Mouse (Mus musculus): ENCODE measurements around the gene Col15a1. TPM values are rescaled to one million over a fixed set of nuclear protein-coding genes. Genes with fewer than 3 reads are reported as not detected.

Col15a1 gene
- polyA plus RNA-seq, 1 experiment = 1.6 TPM

DNA sequence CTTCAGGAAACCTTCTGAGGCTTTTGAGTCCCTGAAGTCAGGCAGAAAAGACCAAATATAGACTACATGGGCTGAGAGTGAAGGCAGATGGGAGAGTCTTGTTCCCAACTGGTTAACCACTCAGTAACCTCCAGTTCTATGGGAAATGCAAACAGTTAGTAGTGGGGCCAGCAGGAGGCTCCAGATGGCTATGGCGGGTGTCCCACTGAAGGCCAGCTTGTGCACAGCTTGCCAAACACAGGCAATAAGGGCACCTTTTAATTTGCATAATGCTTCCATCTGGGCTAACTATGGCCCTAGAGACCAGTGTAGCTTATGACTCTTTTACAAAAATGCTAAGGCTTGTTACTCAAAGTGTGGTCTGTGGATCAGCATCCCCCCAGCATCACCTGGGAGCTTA, 83.1 kb downstream of the Col15a1 start:
- H3K36me3 ChIP-seq (ENCODE audit: control insufficient read depth, insufficient read depth, low read length, poor library complexity, severe bottlenecking) = no peaks in the 10 kb centered on the region
- TF ChIP-seq POLR2A (IDR thresholded peaks at IDR 0.05; ENCODE audit: insufficient read depth, low read length) (no peak), CTCF (IDR thresholded peaks at IDR 0.05; ENCODE audit: low read depth, low read length) (no peak), EP300 (IDR thresholded peaks at IDR 0.05; ENCODE audit: insufficient read depth, low read depth, low read length) (no peak)
- H3K4me1 ChIP-seq (ENCODE audit: control insufficient read depth, insufficient read depth, low read length) = no peaks in the 10 kb centered on the region
- H3K9me3 ChIP-seq (replicated peaks; ENCODE audit: control insufficient read depth, insufficient read depth, low read length, poor library complexity, severe bottlenecking) = no peaks in the 10 kb centered on the region
- H3K4me3 ChIP-seq (ENCODE audit: low read depth, low read length) = no peak overlapping the region
- no peak overlapping the region for H3K27ac ChIP-seq (ENCODE audit: insufficient read depth, low read length)
- no peak overlapping the region for H3K9ac ChIP-seq (ENCODE audit: low read depth, poor library complexity, severe bottlenecking)
- no peaks in the 10 kb centered on the region for H3K27me3 ChIP-seq (ENCODE audit: control insufficient read depth, insufficient read depth, low read length, poor library complexity, severe bottlenecking)

GRCm38 (mm10) chr4:47292956-47293355, 85.0 kb downstream of the Col15a1 start:
- no peak for TF ChIP-seq POLR2A (IDR thresholded peaks at IDR 0.05; ENCODE audit: insufficient read depth, low read length)
- no peak for TF ChIP-seq CTCF (IDR thresholded peaks at IDR 0.05; ENCODE audit: low read depth, low read length)
- no peak for TF ChIP-seq EP300 (IDR thresholded peaks at IDR 0.05; ENCODE audit: insufficient read depth, low read depth, low read length)
- Histone ChIP-seq H3K36me3 (ENCODE audit: control insufficient read depth, insufficient read depth, low read length, poor library complexity, severe bottlenecking) (no peaks in the 10 kb centered on the region), H3K9me3 (replicated peaks; ENCODE audit: control insufficient read depth, insufficient read depth, low read length, poor library complexity, severe bottlenecking) (no peaks in the 10 kb centered on the region), H3K27me3 (ENCODE audit: control insufficient read depth, insufficient read depth, low read length, poor library complexity, severe bottlenecking) (no peaks in the 10 kb centered on the region), H3K4me1 (ENCODE audit: control insufficient read depth, insufficient read depth, low read length) (no peaks in the 10 kb centered on the region), H3K9ac (ENCODE audit: low read depth, poor library complexity, severe bottlenecking) (no peak overlapping the region), H3K4me3 (ENCODE audit: low read depth, low read length) (no peak overlapping the region), H3K27ac (ENCODE audit: insufficient read depth, low read length) (no peak overlapping the region)

GRCm38 (mm10) chr4:47293771-47294543, 86.0 kb downstream of the Col15a1 start:
- no peak for TF ChIP-seq POLR2A (IDR thresholded peaks at IDR 0.05; ENCODE audit: insufficient read depth, low read length)
- TF ChIP-seq CTCF (IDR thresholded peaks at IDR 0.05; ENCODE audit: low read depth, low read length) = no peak
- TF ChIP-seq EP300 (IDR thresholded peaks at IDR 0.05; ENCODE audit: insufficient read depth, low read depth, low read length) = no peak
- no peaks in the 10 kb centered on the region for H3K4me1 ChIP-seq (ENCODE audit: control insufficient read depth, insufficient read depth, low read length)
- H3K9me3 ChIP-seq (replicated peaks; ENCODE audit: control insufficient read depth, insufficient read depth, low read length, poor library complexity, severe bottlenecking) = peaks cover 2% of the 10 kb centered on the region
- no peak overlapping the region for H3K9ac ChIP-seq (ENCODE audit: low read depth, poor library complexity, severe bottlenecking)
- H3K27ac ChIP-seq (ENCODE audit: insufficient read depth, low read length) = no peak overlapping the region
- no peaks in the 10 kb centered on the region for H3K27me3 ChIP-seq (ENCODE audit: control insufficient read depth, insufficient read depth, low read length, poor library complexity, severe bottlenecking)
- no peaks in the 10 kb centered on the region for H3K36me3 ChIP-seq (ENCODE audit: control insufficient read depth, insufficient read depth, low read length, poor library complexity, severe bottlenecking)
- no peak overlapping the region for H3K4me3 ChIP-seq (ENCODE audit: low read depth, low read length)

GRCm38 (mm10) chr4:47294544-47295070, 86.6 kb downstream of the Col15a1 start:
- no peaks in the 10 kb centered on the region for H3K4me1 ChIP-seq (ENCODE audit: control insufficient read depth, insufficient read depth, low read length)
- no peak overlapping the region for H3K9ac ChIP-seq (ENCODE audit: low read depth, poor library complexity, severe bottlenecking)
- H3K27me3 ChIP-seq (ENCODE audit: control insufficient read depth, insufficient read depth, low read length, poor library complexity, severe bottlenecking) = no peaks in the 10 kb centered on the region
- H3K36me3 ChIP-seq (ENCODE audit: control insufficient read depth, insufficient read depth, low read length, poor library complexity, severe bottlenecking) = no peaks in the 10 kb centered on the region
- no peak overlapping the region for H3K4me3 ChIP-seq (ENCODE audit: low read depth, low read length)
- peaks cover 6% of the 10 kb centered on the region for H3K9me3 ChIP-seq (replicated peaks; ENCODE audit: control insufficient read depth, insufficient read depth, low read length, poor library complexity, severe bottlenecking)
- TF ChIP-seq POLR2A (IDR thresholded peaks at IDR 0.05; ENCODE audit: insufficient read depth, low read length) (no peak), EP300 (IDR thresholded peaks at IDR 0.05; ENCODE audit: insufficient read depth, low read depth, low read length) (no peak), CTCF (IDR thresholded peaks at IDR 0.05; ENCODE audit: low read depth, low read length) (no peak)
- no peak overlapping the region for H3K27ac ChIP-seq (ENCODE audit: insufficient read depth, low read length)

- TF ChIP-seq EP300 (IDR thresholded peaks at IDR 0.05; ENCODE audit: insufficient read depth, low read depth, low read length) = no peak
- TF ChIP-seq CTCF (IDR thresholded peaks at IDR 0.05; ENCODE audit: low read depth, low read length) = no peak
- no peak for TF ChIP-seq POLR2A (IDR thresholded peaks at IDR 0.05; ENCODE audit: insufficient read depth, low read length)
Measured at GRCm38 (mm10) chr4:47295547-47295946, 87.6 kb downstream of the Col15a1 start.

GRCm38 (mm10) chr4:47300701-47301100, 92.7 kb downstream of the Col15a1 start:
- H3K27me3 ChIP-seq (ENCODE audit: control insufficient read depth, insufficient read depth, low read length, poor library complexity, severe bottlenecking) = no peaks in the 10 kb centered on the region
- TF ChIP-seq CTCF (IDR thresholded peaks at IDR 0.05; ENCODE audit: low read depth, low read length) (no peak), POLR2A (IDR thresholded peaks at IDR 0.05; ENCODE audit: insufficient read depth, low read length) (no peak), EP300 (IDR thresholded peaks at IDR 0.05; ENCODE audit: insufficient read depth, low read depth, low read length) (no peak)
- H3K4me3 ChIP-seq (ENCODE audit: low read depth, low read length) = no peak overlapping the region

More at GRCm38 (mm10) chr4:47295547-47295946, 87.6 kb downstream of the Col15a1 start:
- Histone ChIP-seq H3K4me1 (ENCODE audit: control insufficient read depth, insufficient read depth, low read length) (no peaks in the 10 kb centered on the region), H3K9ac (ENCODE audit: low read depth, poor library complexity, severe bottlenecking) (no peak overlapping the region), H3K9me3 (replicated peaks; ENCODE audit: control insufficient read depth, insufficient read depth, low read length, poor library complexity, severe bottlenecking) (peaks cover 6% of the 10 kb centered on the region), H3K27me3 (ENCODE audit: control insufficient read depth, insufficient read depth, low read length, poor library complexity, severe bottlenecking) (no peaks in the 10 kb centered on the region), H3K36me3 (ENCODE audit: control insufficient read depth, insufficient read depth, low read length, poor library complexity, severe bottlenecking) (no peaks in the 10 kb centered on the region), H3K27ac (ENCODE audit: insufficient read depth, low read length) (no peak overlapping the region), H3K4me3 (ENCODE audit: low read depth, low read length) (no peak overlapping the region)

More at GRCm38 (mm10) chr4:47300701-47301100, 92.7 kb downstream of the Col15a1 start:
- no peak overlapping the region for H3K27ac ChIP-seq (ENCODE audit: insufficient read depth, low read length)
- no peaks in the 10 kb centered on the region for H3K4me1 ChIP-seq (ENCODE audit: control insufficient read depth, insufficient read depth, low read length)
- peaks cover 6% of the 10 kb centered on the region for H3K9me3 ChIP-seq (replicated peaks; ENCODE audit: control insufficient read depth, insufficient read depth, low read length, poor library complexity, severe bottlenecking)
- no peak overlapping the region for H3K9ac ChIP-seq (ENCODE audit: low read depth, poor library complexity, severe bottlenecking)
- H3K36me3 ChIP-seq (ENCODE audit: control insufficient read depth, insufficient read depth, low read length, poor library complexity, severe bottlenecking) = no peaks in the 10 kb centered on the region
